ENCODE assay signal across 11 mouse cellular contexts in the genomic region with DNA sequence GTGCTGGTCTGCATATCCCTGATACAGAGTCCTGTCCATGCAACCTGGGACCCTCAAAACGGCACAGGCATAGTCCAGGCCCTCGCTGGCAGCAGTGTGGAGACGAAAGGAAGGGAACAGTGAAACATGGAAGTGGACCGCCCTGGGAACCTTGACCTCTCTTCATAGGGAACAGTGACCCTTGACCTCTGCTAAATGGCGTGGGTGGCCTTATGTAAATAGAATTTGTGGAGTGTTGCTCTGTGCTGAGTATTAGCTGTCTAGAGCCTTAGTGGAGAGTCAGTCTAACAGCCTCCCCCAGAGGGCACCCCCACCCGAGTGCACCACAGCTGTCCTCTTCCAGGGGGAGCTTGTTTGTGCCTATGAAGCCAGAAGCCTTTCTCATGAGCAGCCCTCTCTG. TPM values are rescaled to one million over a fixed set of nuclear protein-coding genes. Genes with fewer than 3 reads are reported as not detected.
DNase-seq lines count a peak whose midpoint lies in the region; ATAC-seq and TF ChIP-seq lines count a peak whose summit lies in the region.
"Had no signal": no experiment of that assay in that cellular context is flagged by ENCODE, and none has a peak within 500 bp of the region (broad histone marks: within the 10 kb centered on the region; RNA-seq: fewer than 3 reads in every experiment).

No protein-coding gene starts in this region.

- no peak for ATAC-seq in embryonic facial prominence, embryonic 15.5 days (ENCODE audit: insufficient number of reproducible peaks, low FRiP score, low TSS enrichment, low read depth)
- ATAC-seq in liver, postnatal 0 days: peak; percentile 28

- H3K27me3 ChIP-seq in embryonic facial prominence, embryonic 15.5 days: no peaks in the 10 kb centered on the region
- peaks cover 31% of the 10 kb centered on the region for H3K27me3 ChIP-seq in liver, postnatal 0 days (ENCODE audit: insufficient read depth, low read length)
- H3K27me3 ChIP-seq: hindbrain, embryonic 15.5 days had no signal

- H3K4me2 ChIP-seq in embryonic facial prominence, embryonic 15.5 days (replicated peaks): no peak overlapping the region
- H3K4me2 ChIP-seq in liver, postnatal 0 days (ENCODE audit: low read depth, low read length): 0 out of 2 replicates have a peak overlapping the region, but pooled peaks have one; percentile 13
- H3K4me2 ChIP-seq: hindbrain, embryonic 15.5 days had no signal

- no peak for TF ChIP-seq EP300 in liver, postnatal 0 days (IDR thresholded peaks at IDR 0.05; ENCODE audit: low read depth)

- H3K9ac ChIP-seq in embryonic facial prominence, embryonic 15.5 days: no peak overlapping the region
- H3K9ac ChIP-seq in liver, postnatal 0 days (replicated peaks): no peak overlapping the region
- H3K9ac ChIP-seq: hindbrain, embryonic 15.5 days had no signal

- 0 out of 2 replicates have a peak, but pooled peaks cover 18% of the 10 kb centered on the region for H3K36me3 ChIP-seq in embryonic facial prominence, embryonic 15.5 days
- H3K36me3 ChIP-seq in liver, postnatal 0 days (replicated peaks; ENCODE audit: insufficient read depth, low read length): peaks cover 8% of the 10 kb centered on the region; the same call in 1 of the 2 replicates

- H3K4me1 ChIP-seq in embryonic facial prominence, embryonic 15.5 days: peaks cover 53% of the 10 kb centered on the region
- H3K4me1 ChIP-seq in liver, postnatal 0 days (ENCODE audit: insufficient read depth): peaks cover 20% of the 10 kb centered on the region

- H3K27ac ChIP-seq in embryonic facial prominence, embryonic 15.5 days (replicated peaks): peak overlapping the region; percentile 48; the same call in 1 of the 2 replicates
- peak overlapping the region; percentile 72 for H3K27ac ChIP-seq in liver, postnatal 0 days (ENCODE audit: low read depth)
- H3K27ac ChIP-seq: heart, adult 2 months; hindbrain, embryonic 15.5 days had no signal

- DNase-seq in kidney, adult 11 months: peak; percentile 48
- no peak for DNase-seq in kidney, postnatal 14 days
- peak; percentile 21 for DNase-seq in kidney, postnatal 10 days
- DNase-seq in liver, postnatal 0 days: peak; percentile 47
- DNase-seq in urinary bladder, postnatal 25 days (ENCODE audit: low spot score): no peak
- no peak for DNase-seq in layer of hippocampus, adult 8-10 months (ENCODE audit: low spot score in 2 of 2)
- DNase-seq: cerebellum, adult 9-11 months; heart, adult 2 months; thymus, postnatal 25 days had no signal

- no peak overlapping the region for H3K4me3 ChIP-seq in embryonic facial prominence, embryonic 15.5 days (replicated peaks)
- no peak overlapping the region for H3K4me3 ChIP-seq in liver, postnatal 0 days (ENCODE audit: low read depth, low read length)
- H3K4me3 ChIP-seq: heart, adult 2 months; hindbrain, embryonic 15.5 days had no signal

- no peaks in the 10 kb centered on the region for H3K9me3 ChIP-seq in embryonic facial prominence, embryonic 15.5 days (replicated peaks)
- H3K9me3 ChIP-seq in liver, postnatal 0 days (ENCODE audit: low read length): no peaks in the 10 kb centered on the region
- H3K9me3 ChIP-seq: hindbrain, embryonic 15.5 days had no signal

- 0 out of 2 replicates have a peak, but pooled peaks have one; percentile 2 for TF ChIP-seq CTCF in liver, postnatal 0 days (IDR thresholded peaks at IDR 0.05; ENCODE audit: low read depth)

- WGBS in embryonic facial prominence, embryonic 15.5 days: 39% methylated on average over 6 of the region's 6 CpGs
- 64% methylated on average over 6 of the region's 6 CpGs for WGBS in liver, postnatal 0 days (ENCODE audit: insufficient replicate concordance)

RNA-seq across cellular contexts. Expression of a gene that starts 2.4 kb away (rescaled TPM):
- 14.4 and 15.7 TPM in 2 replicates for polyA plus RNA-seq in embryonic facial prominence, embryonic 15.5 days (2015; fragmentation: Nextera tagmentation; extraction: Ambion mirVana)
- polyA plus RNA-seq in liver, postnatal 0 days (2015; fragmentation: Nextera tagmentation; extraction: Ambion mirVana): 1.9 and 2.2 TPM in 2 replicates
- total RNA-seq in layer of hippocampus, adult 8-10 months (2022): 10 to 100 TPM; 82.9 to 99.8 (median 89.8) TPM

RNA-seq across cellular contexts. Expression of a gene that starts 10.4 kb away (rescaled TPM):
- 509 and 534 TPM in 2 replicates for polyA plus RNA-seq in embryonic facial prominence, embryonic 15.5 days (2015; fragmentation: Nextera tagmentation; extraction: Ambion mirVana)
- 283 and 284 TPM in 2 replicates for polyA plus RNA-seq in liver, postnatal 0 days (2015; fragmentation: Nextera tagmentation; extraction: Ambion mirVana)
- 100 to 1,000 TPM; 284 to 327 (median 306) TPM for total RNA-seq in layer of hippocampus, adult 8-10 months (2022)

RNA-seq across cellular contexts. Expression of a gene that starts 10.5 kb away (rescaled TPM):
- polyA plus RNA-seq in embryonic facial prominence, embryonic 15.5 days (2015; fragmentation: Nextera tagmentation; extraction: Ambion mirVana): 13.7 and 16.6 TPM in 2 replicates
- polyA plus RNA-seq in liver, postnatal 0 days (2015; fragmentation: Nextera tagmentation; extraction: Ambion mirVana): 8.9 and 9.1 TPM in 2 replicates
- total RNA-seq in layer of hippocampus, adult 8-10 months (2022): 1 to 10 TPM; 7.8 to 9.2 (median 8.9) TPM

RNA-seq across cellular contexts. Expression of a gene that starts 18.9 kb away (rescaled TPM):
- 26.8 and 30.8 TPM in 2 replicates for polyA plus RNA-seq in embryonic facial prominence, embryonic 15.5 days (2015; fragmentation: Nextera tagmentation; extraction: Ambion mirVana)
- 6.1 and 6.7 TPM in 2 replicates for polyA plus RNA-seq in liver, postnatal 0 days (2015; fragmentation: Nextera tagmentation; extraction: Ambion mirVana)
- 10 to 100 TPM; 26.3 to 31.2 (median 28.3) TPM for total RNA-seq in layer of hippocampus, adult 8-10 months (2022)

RNA-seq across cellular contexts. Expression of a gene that starts 33.3 kb away (rescaled TPM):
- polyA plus RNA-seq in embryonic facial prominence, embryonic 15.5 days (2015; fragmentation: Nextera tagmentation; extraction: Ambion mirVana): 21.0 and 22.5 TPM in 2 replicates
- polyA plus RNA-seq in liver, postnatal 0 days (2015; fragmentation: Nextera tagmentation; extraction: Ambion mirVana): 13.3 and 14.3 TPM in 2 replicates
- 10 to 100 TPM; 13.7 to 18.3 (median 16.4) TPM for total RNA-seq in layer of hippocampus, adult 8-10 months (2022)

Comparison
In these comparisons a context has a peak if more than half of its experiments do, and no peak if none do; other contexts are left out.
1. DNase-seq: peak in kidney, adult 11 months (single experiment), kidney, postnatal 10 days (single experiment) and liver, postnatal 0 days (single experiment); none in kidney, postnatal 14 days (single experiment), urinary bladder, postnatal 25 days (single experiment) and layer of hippocampus, adult 8-10 months (0 of 2).